Mouse (Mus musculus) olfactory bulb, adult 2 months (tissue): ENCODE results near the gene Bdp1. TPM values are rescaled to one million over a fixed set of nuclear protein-coding genes. Genes with fewer than 3 reads are reported as not detected.
"Not testable (repeated sequence)": the region's sequence is repeated elsewhere in the genome, so short reads cannot be mapped to it uniquely, and the experiment has no call there.

Source experiments
- H3K27ac ChIP-seq: fragments of 200-500 bp; 2 replicates; pipeline ENCODE4 v1.5.1; 2012; ENCODE audit warnings: low read depth, low read length; ENCODE audit not compliant: insufficient read depth
- H3K4me1 ChIP-seq: fragments of 200-500 bp; 2 replicates; pipeline ENCODE4 v1.6.1; 2012; ENCODE audit warnings: low read length; ENCODE audit not compliant: control insufficient read depth, insufficient read depth
- H3K4me3 ChIP-seq: fragments of 200-500 bp; 2 replicates; pipeline ENCODE4 v1.5.1; 2012; ENCODE audit warnings: mild to moderate bottlenecking, low read depth, low read length, moderate library complexity; ENCODE audit not compliant: insufficient read depth
- CTCF ChIP-seq: fragments of 200-500 bp; IDR thresholded peaks from 2 replicates; pipeline ENCODE4 v1.5.1; 2012; ENCODE audit warnings: low read depth, mild to moderate bottlenecking, low read length, moderate library complexity; ENCODE audit not compliant: insufficient read depth
- POLR2A ChIP-seq: fragments of 200-500 bp; IDR thresholded peaks from 2 replicates; pipeline ENCODE4 v1.6.1; 2012; ENCODE audit warnings: mild to moderate bottlenecking, low read depth, low read length, moderate library complexity; ENCODE audit not compliant: insufficient read depth
- WGBS: fragments of 180-500 bp; shearing (Covaris S2); methylation state at CpG from one replicate; pipeline ENCODE4 v1.1.7; 2018; 5-methylcytosine and 5-hydroxymethylcytosine counted together
- polyA plus RNA-seq: library from polyadenylated mRNA; stranded (reverse); fragments of >200 nt; gene quantifications from 2 replicates; pipeline ENCODE4 v1.2.4, GENCODE M21; 2012; ENCODE audit warnings: low replicate concordance; ENCODE audit not compliant: missing spikeins, insufficient read depth, insufficient read length

Bdp1 gene
- polyA plus RNA-seq, 1 experiment: not detected

GRCm38 (mm10) chr13:100103052-100103658, 715 bp downstream of the Bdp1 start:
- H3K27ac ChIP-seq: no peak overlapping the region
- H3K4me1 ChIP-seq: peaks cover 3% of the 10 kb centered on the region
- 2% methylated on average over 15 of the region's 15 CpGs for WGBS
- peak overlapping the region; percentile 82 for H3K4me3 ChIP-seq
- TF ChIP-seq CTCF: no peak
- no peak for TF ChIP-seq POLR2A

- H3K4me3 ChIP-seq: no peak overlapping the region
- H3K4me1 ChIP-seq: 0 out of 2 replicates have a peak, but pooled peaks cover 3% of the 10 kb centered on the region
- no peak overlapping the region for H3K27ac ChIP-seq
- WGBS: 88% methylated on average over 6 of the region's 6 CpGs
- no peak for TF ChIP-seq CTCF
- TF ChIP-seq POLR2A: no peak
Observed at GRCm38 (mm10) chr13:100098808-100099207, 5.1 kb downstream of the Bdp1 start.

- no peak for TF ChIP-seq POLR2A
- no peak for TF ChIP-seq CTCF
- H3K4me1 ChIP-seq: no peaks in the 10 kb centered on the region
- 89% methylated on average over 8 of the region's 8 CpGs for WGBS
Observed at GRCm38 (mm10) chr13:100071473-100071872, 32.4 kb downstream of the Bdp1 start.

GRCm38 (mm10) chr13:100067821-100068220, 36.0 kb downstream of the Bdp1 start:
- WGBS: 71% methylated on average over 6 of the region's 6 CpGs
- Histone ChIP-seq H3K4me1 (no peaks in the 10 kb centered on the region), H3K27ac (no peak overlapping the region), H3K4me3 (no peak overlapping the region)
- TF ChIP-seq POLR2A: no peak

More at GRCm38 (mm10) chr13:100071473-100071872, 32.4 kb downstream of the Bdp1 start:
- Histone ChIP-seq H3K4me3 (no peak overlapping the region), H3K27ac (no peak overlapping the region)

- Histone ChIP-seq H3K4me1 (no peaks in the 10 kb centered on the region), H3K4me3 (no peak overlapping the region), H3K27ac (no peak overlapping the region)
- no peak for TF ChIP-seq POLR2A
- no peak for TF ChIP-seq CTCF
- 89% methylated on average over 3 of the region's 3 CpGs for WGBS
Observed at GRCm38 (mm10) chr13:100063936-100064335, 39.9 kb downstream of the Bdp1 start.

GRCm38 (mm10) chr13:100057738-100058137, 46.1 kb downstream of the Bdp1 start:
- H3K4me3 ChIP-seq, H3K4me1 ChIP-seq, H3K27ac ChIP-seq: not testable (repeated sequence)
- WGBS: 98% methylated on average over 8 of the region's 8 CpGs

GRCm38 (mm10) chr13:100026013-100026412, 77.9 kb downstream of the Bdp1 start:
- Histone ChIP-seq H3K27ac (no peak overlapping the region), H3K4me3 (no peak overlapping the region), H3K4me1 (no peaks in the 10 kb centered on the region)
- 91% methylated on average over 6 of the region's 6 CpGs for WGBS
- TF ChIP-seq POLR2A: no peak
- TF ChIP-seq CTCF: no peak

- H3K4me3 ChIP-seq: no peak overlapping the region
- 87% methylated on average over 9 of the region's 9 CpGs for WGBS
- no peak overlapping the region for H3K27ac ChIP-seq
- H3K4me1 ChIP-seq: peaks cover 2% of the 10 kb centered on the region; the same call in 1 of the 2 replicates
- TF ChIP-seq CTCF (no peak), POLR2A (no peak)
Observed at GRCm38 (mm10) chr13:100016891-100017290, 87.0 kb downstream of the Bdp1 start.

- under 1% methylated on average over 8 of the region's 8 CpGs for WGBS
- TF ChIP-seq CTCF (no peak), POLR2A (no peak)
- H3K4me1 ChIP-seq: peaks cover 2% of the 10 kb centered on the region; the same call in 1 of the 2 replicates
- H3K27ac ChIP-seq: no peak overlapping the region; the same call in 1 of the 2 replicates
- peak overlapping the region; percentile 83 for H3K4me3 ChIP-seq
Observed at GRCm38 (mm10) chr13:100015937-100016336, 87.9 kb downstream of the Bdp1 start.
